Mouse (Mus musculus) layer of hippocampus, adult 2 months (tissue): ENCODE measurements at regions not wholly inside any gene's neighbourhood (a gene's known extent, or its start where the extent isn't known, plus 50 kb on each side); places are given as distances from the start of the nearest gene placed in this dataset.

Experiments used
- DNase-seq, 2 experiments: peaks; one replicate each; pipeline ENCODE4 v3.0.0; 2022; ENCODE audit warnings: low spot score in 2 of 2
- H3K27ac ChIP-seq: fragments of 200-600 bp; 2 replicates; pipeline ENCODE4 v1.8.1; 2022
- H3K4me3 ChIP-seq: fragments of 200-600 bp; 2 replicates; pipeline ENCODE4 v1.8.1; 2022; ENCODE audit warnings: mild to moderate bottlenecking
- CTCF ChIP-seq: fragments of 200-600 bp; conservative IDR thresholded peaks from 2 replicates; pipeline ENCODE4 v1.8.1; 2022; ENCODE audit warnings: antibody characterized with exemption, mild to moderate bottlenecking, moderate library complexity

GRCm38 (mm10) chr5:50570701-50571100, 511.9 kb upstream of the Adgra3 start:
- H3K4me3 ChIP-seq: no peak overlapping the region
- DNase-seq: no peak
- no peak for TF ChIP-seq CTCF
- H3K27ac ChIP-seq: no peak overlapping the region

- peak; percentile 72 for TF ChIP-seq CTCF
- no peak overlapping the region for H3K27ac ChIP-seq
- no peak overlapping the region for H3K4me3 ChIP-seq
- DNase-seq: no peak
Measured at GRCm38 (mm10) chr5:50551125-50551524, 492.3 kb upstream of the Adgra3 start.

- TF ChIP-seq CTCF: no peak
- Histone ChIP-seq H3K4me3 (no peak overlapping the region), H3K27ac (no peak overlapping the region)
- DNase-seq: no peak
Measured at GRCm38 (mm10) chr5:50512539-50512938, 453.7 kb upstream of the Adgra3 start.

GRCm38 (mm10) chr5:50509696-50510421, 451.1 kb upstream of the Adgra3 start:
- H3K27ac ChIP-seq: no peak overlapping the region
- DNase-seq: no peak
- TF ChIP-seq CTCF: no peak
- H3K4me3 ChIP-seq: no peak overlapping the region

GRCm38 (mm10) chr5:50490223-50490622, 431.4 kb upstream of the Adgra3 start:
- H3K4me3 ChIP-seq: no peak overlapping the region
- H3K27ac ChIP-seq: no peak overlapping the region
- DNase-seq: no peak
- no peak for TF ChIP-seq CTCF

GRCm38 (mm10) chr5:50476985-50477384, 418.2 kb upstream of the Adgra3 start:
- peak; percentile 88 for TF ChIP-seq CTCF
- no peak overlapping the region for H3K4me3 ChIP-seq
- DNase-seq: peak; percentile 23 to 78
- no peak overlapping the region for H3K27ac ChIP-seq

GRCm38 (mm10) chr5:50461491-50461890, 402.7 kb upstream of the Adgra3 start:
- no peak for DNase-seq
- TF ChIP-seq CTCF: no peak
- no peak overlapping the region for H3K4me3 ChIP-seq
- no peak overlapping the region for H3K27ac ChIP-seq

- H3K27ac ChIP-seq: no peak overlapping the region
- TF ChIP-seq CTCF: no peak
- DNase-seq: peak; percentile 89 to 90
- H3K4me3 ChIP-seq: no peak overlapping the region
Measured at GRCm38 (mm10) chr5:50457621-50458020, 398.8 kb upstream of the Adgra3 start.

- Histone ChIP-seq H3K4me3 (no peak overlapping the region), H3K27ac (no peak overlapping the region)
- no peak for DNase-seq
- no peak for TF ChIP-seq CTCF
Measured at GRCm38 (mm10) chr5:50454387-50454786, 395.6 kb upstream of the Adgra3 start.

GRCm38 (mm10) chr5:50406923-50407322, 348.1 kb upstream of the Adgra3 start:
- no peak overlapping the region for H3K27ac ChIP-seq
- DNase-seq: no peak
- TF ChIP-seq CTCF: no peak
- no peak overlapping the region for H3K4me3 ChIP-seq

- DNase-seq: no peak
- no peak overlapping the region for H3K4me3 ChIP-seq
- no peak for TF ChIP-seq CTCF
- H3K27ac ChIP-seq: no peak overlapping the region
Measured at GRCm38 (mm10) chr5:50406520-50406919, 347.7 kb upstream of the Adgra3 start.
